Mouse (Mus musculus) MEL (cell line): ENCODE results near the gene Ndufaf2.

ENCODE experiments used
- CTCF ChIP-seq, 3 experiments: IDR thresholded peaks in 2 of 3; conservative IDR thresholded peaks in 1 of 3; 2 replicates each; pipeline ENCODE4 v1.5.1; 2011 to 2012; ENCODE audit warnings: low read length in 3 of 3, low read depth in 2 of 3, mild to moderate bottlenecking in 2 of 3, improper control_type of control experiment in 1 of 3, inconsistent platforms in 1 of 3, mixed read lengths in 1 of 3, moderate library complexity in 1 of 3; ENCODE audit not compliant: control insufficient read depth in 1 of 3, insufficient read depth in 1 of 3, poor library complexity in 1 of 3, severe bottlenecking in 1 of 3
- GATA1 ChIP-seq: IDR thresholded peaks from 2 replicates; pipeline ENCODE4 v1.6.1; 2011; ENCODE audit warnings: low read depth, low read length, improper control_type of control experiment
- POLR2A ChIP-seq, 2 experiments: IDR thresholded peaks; 2 replicates each; pipeline ENCODE4 v1.6.1; 2011 to 2012; ENCODE audit warnings: low read length in 2 of 2, mild to moderate bottlenecking in 2 of 2, control low read depth in 1 of 2, improper control_type of control experiment in 1 of 2, low read depth in 1 of 2, moderate library complexity in 1 of 2; ENCODE audit not compliant: control insufficient read depth in 1 of 2, insufficient read depth in 1 of 2, poor library complexity in 1 of 2
- RCOR1 ChIP-seq: IDR thresholded peaks from 2 replicates; pipeline ENCODE4 v1.6.1; 2012; ENCODE audit warnings: low read depth, mild to moderate bottlenecking, inconsistent platforms, low read length, improper control_type of control experiment
- TAL1 ChIP-seq: IDR thresholded peaks from 2 replicates; pipeline ENCODE4 v1.6.1; 2012; ENCODE audit warnings: mild to moderate bottlenecking, inconsistent platforms, low read length, moderate library complexity, mixed read lengths
- USF1 ChIP-seq: IDR thresholded peaks from 2 replicates; pipeline ENCODE4 v1.6.1; 2014; ENCODE audit warnings: low read depth, mild to moderate bottlenecking, inconsistent platforms, low read length, improper control_type of control experiment, moderate library complexity

GRCm38 (mm10) chr13:107963471-107963870, 195.0 kb downstream of the Ndufaf2 start:
- no peak for TF ChIP-seq TAL1
- TF ChIP-seq RCOR1, result no peak
- TF ChIP-seq POLR2A (IDR thresholded peaks at IDR 0.05; ENCODE audit: control insufficient read depth in 1 of 2, insufficient read depth in 1 of 2, low read depth in 1 of 2, low read length in 2 of 2, poor library complexity in 1 of 2), result no peak
- no peak for TF ChIP-seq USF1
- TF ChIP-seq GATA1, result no peak
- TF ChIP-seq CTCF (IDR thresholded peaks at IDR 0.05 in 2 of 3, conservative IDR thresholded peaks at IDR 0.05 in 1 of 3; ENCODE audit: control insufficient read depth in 1 of 3, insufficient read depth in 1 of 3, low read depth in 2 of 3, low read length in 3 of 3, poor library complexity in 1 of 3, severe bottlenecking in 1 of 3), result no peak
